Mouse (Mus musculus) forebrain, embryonic 11.5 days (tissue): ENCODE data around the gene Csk. TPM values are rescaled to one million over a fixed set of nuclear protein-coding genes. Genes with fewer than 3 reads are reported as not detected.

ENCODE experiments used
- ATAC-seq: fragments of 200-750 bp; cut with Nextera tagmentation; replicated peaks from 2 replicates; pipeline ENCODE4 v1.8.0; 2017; ENCODE audit warnings: moderate TSS enrichment; ENCODE audit not compliant: low FRiP score
- DNase-seq: peaks from one replicate; pipeline ENCODE4 v3.0.0-alpha.2; 2017; ENCODE audit warnings: low spot score
- H3K27ac ChIP-seq: fragments of 300-500 bp; sonication (generic); 2 replicates; pipeline ENCODE4 v1.5.1; 2014; ENCODE audit warnings: low read depth, low read length
- H3K27me3 ChIP-seq: fragments of 300-500 bp; sonication (generic); 2 replicates; pipeline ENCODE4 v1.6.1; 2014; ENCODE audit warnings: mild to moderate bottlenecking, low read length, mixed read lengths; ENCODE audit not compliant: control insufficient read depth, insufficient read depth
- H3K36me3 ChIP-seq: fragments of 300-500 bp; sonication (generic); 2 replicates; pipeline ENCODE4 v1.6.1; 2014; ENCODE audit warnings: mild to moderate bottlenecking, low read length, moderate library complexity, mixed read lengths; ENCODE audit not compliant: control insufficient read depth, insufficient read depth
- H3K4me1 ChIP-seq: fragments of 300-500 bp; sonication (generic); replicated peaks from 2 replicates; pipeline ENCODE4 v1.6.1; 2014; ENCODE audit warnings: low read length, mixed read lengths; ENCODE audit not compliant: control insufficient read depth, insufficient read depth
- H3K4me2 ChIP-seq: fragments of 300-500 bp; sonication (generic); 2 replicates; pipeline ENCODE4 v1.6.1; 2014; ENCODE audit warnings: low read depth, mild to moderate bottlenecking, low read length, moderate library complexity, mixed read lengths; ENCODE audit not compliant: severe bottlenecking
- H3K4me3 ChIP-seq: fragments of 300-500 bp; sonication (generic); 2 replicates; pipeline ENCODE4 v1.5.1; 2014; ENCODE audit warnings: low read depth, low read length
- H3K9ac ChIP-seq: fragments of 300-500 bp; sonication (generic); 2 replicates; pipeline ENCODE4 v1.6.1; 2014; ENCODE audit warnings: low read length
- H3K9me3 ChIP-seq: fragments of 300-500 bp; sonication (generic); 2 replicates; pipeline ENCODE4 v1.6.1; 2016; ENCODE audit warnings: low read length, mixed read lengths; ENCODE audit not compliant: control insufficient read depth
- WGBS: fragments of 180-500 bp; shearing (Covaris S2); extraction: QIAGEN DNeasy Blood & Tissue Kit; methylation state at CpG from one replicate; pipeline ENCODE4 v1.1.7; 2014; 5-methylcytosine and 5-hydroxymethylcytosine counted together
- polyA plus RNA-seq: library from polyadenylated mRNA; unstranded; fragments of >200 nt; fragmentation: Nextera tagmentation; extraction: Ambion mirVana; gene quantifications from 2 replicates; pipeline ENCODE4 v1.2.1, GENCODE M21; 2014

Csk gene
- polyA plus RNA-seq, 1 experiment from 2014 or later, result 32.9 TPM

GRCm38 (mm10) chr9:57644944-57645893 lies 8.2 kb downstream of the Csk start:
- ATAC-seq, result peak; percentile 89

DNA sequence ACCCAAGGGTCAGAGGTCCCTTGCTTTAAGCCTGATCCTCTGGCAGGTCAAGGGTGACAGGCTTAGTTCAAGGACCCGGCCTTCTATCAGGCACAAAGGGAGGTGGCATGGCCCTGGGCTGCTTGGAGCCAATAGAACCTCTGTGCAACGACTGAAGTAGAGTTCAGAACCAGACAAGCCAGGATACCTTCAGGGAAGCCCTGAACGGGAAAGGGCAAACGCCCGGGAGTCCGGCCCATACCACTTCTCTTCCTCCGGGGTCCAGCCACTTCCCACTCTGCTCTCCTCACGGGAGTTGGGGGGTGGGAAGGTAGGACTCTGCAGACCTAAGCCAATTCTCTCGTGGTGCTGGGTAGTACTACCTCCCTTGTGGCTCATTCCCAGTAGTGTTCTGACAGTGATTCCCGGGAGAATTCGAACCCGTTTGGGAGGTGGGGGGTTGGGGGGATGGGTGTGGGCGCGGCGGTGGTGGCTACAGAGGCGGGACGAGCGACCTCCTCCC lies 8.9 kb downstream of the Csk start:
- no peaks in the 10 kb centered on the region for H3K36me3 ChIP-seq
- H3K9me3 ChIP-seq, result no peaks in the 10 kb centered on the region
- H3K9ac ChIP-seq, result peak overlapping the region; percentile 99
- ATAC-seq, result peak; percentile 31
- H3K27me3 ChIP-seq, result no peaks in the 10 kb centered on the region
- 0 out of 2 replicates have a peak overlapping the region, but pooled peaks have one; percentile 31 for H3K27ac ChIP-seq
- WGBS, result under 1% methylated on average over 18 of the region's 18 CpGs
- H3K4me1 ChIP-seq, result peaks cover 13% of the 10 kb centered on the region
- H3K4me2 ChIP-seq, result peak overlapping the region; percentile 84
- no peak for DNase-seq
- H3K4me3 ChIP-seq, result peak overlapping the region; percentile 96

More at GRCm38 (mm10) chr9:57644944-57645893, 8.2 kb downstream of the Csk start:
- H3K9ac ChIP-seq, result peak overlapping the region; percentile 99
- no peaks in the 10 kb centered on the region for H3K27me3 ChIP-seq
- peak; percentile 98 for DNase-seq
- peak overlapping the region; percentile 96 for H3K4me3 ChIP-seq
- 0% methylated on average over 59 of the region's 85 CpGs for WGBS
- peak overlapping the region; percentile 84 for H3K4me2 ChIP-seq
- no peaks in the 10 kb centered on the region for H3K9me3 ChIP-seq
- H3K27ac ChIP-seq, result peak overlapping the region; percentile 93
- no peaks in the 10 kb centered on the region for H3K36me3 ChIP-seq
- peaks cover 11% of the 10 kb centered on the region for H3K4me1 ChIP-seq

GRCm38 (mm10) chr9:57643856-57644180 lies 9.6 kb downstream of the Csk start:
- Histone ChIP-seq H3K9ac (peak overlapping the region; percentile 99), H3K9me3 (no peaks in the 10 kb centered on the region), H3K4me3 (peak overlapping the region; percentile 96), H3K27me3 (no peaks in the 10 kb centered on the region), H3K36me3 (no peaks in the 10 kb centered on the region), H3K4me1 (peaks cover 17% of the 10 kb centered on the region), H3K27ac (no peak overlapping the region), H3K4me2 (peak overlapping the region; percentile 84)
- DNase-seq (no peak), ATAC-seq (no peak)
- 82% methylated on average over 7 of the region's 7 CpGs for WGBS

DNA sequence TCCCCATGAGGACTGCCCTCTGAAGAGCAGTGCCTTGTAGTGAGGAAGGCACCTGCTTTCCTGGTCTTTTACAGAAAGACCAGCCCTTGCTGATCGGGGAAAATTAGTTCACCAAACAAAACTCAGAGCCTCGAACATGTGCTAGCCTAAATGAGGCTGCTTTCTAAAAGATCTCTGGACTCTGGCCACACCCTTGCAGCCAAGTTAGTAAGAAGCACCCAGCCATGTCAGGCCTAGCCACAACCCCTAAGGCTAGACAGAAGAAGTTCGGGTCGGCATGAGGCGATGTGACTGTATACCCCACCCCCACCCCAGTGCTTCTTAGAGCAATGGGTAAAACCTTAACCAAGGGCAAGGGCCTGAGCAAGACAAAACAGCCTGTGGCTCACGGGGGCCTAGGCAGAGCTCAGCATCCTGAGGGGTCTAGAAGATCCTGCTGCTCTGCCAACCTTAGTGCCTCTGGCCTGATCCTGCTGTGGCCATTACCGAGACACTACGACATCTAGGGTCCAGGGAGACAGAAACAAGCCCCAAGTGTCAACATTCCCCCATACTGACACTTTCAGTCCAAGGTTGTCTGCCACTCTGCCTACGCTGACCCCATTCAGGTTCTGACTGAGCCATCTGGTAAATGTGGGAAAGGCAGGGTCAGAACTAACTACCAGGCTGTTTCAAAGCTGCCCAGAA lies 10.1 kb downstream of the Csk start:
- no peaks in the 10 kb centered on the region for H3K9me3 ChIP-seq
- H3K27ac ChIP-seq, result no peak overlapping the region
- H3K36me3 ChIP-seq, result no peaks in the 10 kb centered on the region
- 77% methylated on average over 9 of the region's 9 CpGs for WGBS
- H3K4me2 ChIP-seq, result peak overlapping the region; percentile 84
- peak overlapping the region; percentile 96 for H3K4me3 ChIP-seq
- H3K27me3 ChIP-seq, result no peaks in the 10 kb centered on the region
- peak overlapping the region; percentile 29 for H3K9ac ChIP-seq
- ATAC-seq (no peak), DNase-seq (no peak)
- H3K4me1 ChIP-seq, result peaks cover 20% of the 10 kb centered on the region

- H3K4me3 ChIP-seq, result no peak overlapping the region
- no peak overlapping the region for H3K9ac ChIP-seq
- no peak overlapping the region for H3K27ac ChIP-seq
- DNase-seq, result no peak
- ATAC-seq, result no peak
- H3K9me3 ChIP-seq, result no peaks in the 10 kb centered on the region
- H3K4me2 ChIP-seq, result no peak overlapping the region
- peaks cover 23% of the 10 kb centered on the region for H3K4me1 ChIP-seq
- H3K36me3 ChIP-seq, result no peaks in the 10 kb centered on the region
- WGBS, result 90% methylated on average over 13 of the region's 13 CpGs
- no peaks in the 10 kb centered on the region for H3K27me3 ChIP-seq
Observed at GRCm38 (mm10) chr9:57641775-57642550, 11.5 kb downstream of the Csk start.

GRCm38 (mm10) chr9:57641022-57641421 lies 12.4 kb downstream of the Csk start:
- Histone ChIP-seq H3K36me3 (no peaks in the 10 kb centered on the region), H3K4me3 (no peak overlapping the region), H3K4me2 (no peak overlapping the region), H3K9me3 (no peaks in the 10 kb centered on the region), H3K27ac (no peak overlapping the region), H3K4me1 (peaks cover 23% of the 10 kb centered on the region), H3K27me3 (no peaks in the 10 kb centered on the region), H3K9ac (no peak overlapping the region)
- DNase-seq (no peak), ATAC-seq (no peak)
- 50% methylated on average over 1 of the region's 1 CpGs for WGBS

GRCm38 (mm10) chr9:57640384-57640783 lies 13.0 kb downstream of the Csk start:
- Histone ChIP-seq H3K27me3 (no peaks in the 10 kb centered on the region), H3K4me1 (peaks cover 23% of the 10 kb centered on the region), H3K9ac (peak overlapping the region; percentile 12; the same call in 1 of the 2 replicates), H3K4me2 (0 out of 2 replicates have a peak overlapping the region, but pooled peaks have one; percentile 1), H3K4me3 (no peak overlapping the region), H3K36me3 (no peaks in the 10 kb centered on the region), H3K9me3 (no peaks in the 10 kb centered on the region), H3K27ac (no peak overlapping the region)
- ATAC-seq (no peak), DNase-seq (no peak)
- 37% methylated on average over 15 of the region's 15 CpGs for WGBS

GRCm38 (mm10) chr9:57639661-57640328 lies 13.6 kb downstream of the Csk start:
- no peak for DNase-seq
- Histone ChIP-seq H3K4me2 (no peak overlapping the region), H3K9me3 (no peaks in the 10 kb centered on the region), H3K27me3 (no peaks in the 10 kb centered on the region), H3K27ac (no peak overlapping the region), H3K9ac (no peak overlapping the region), H3K4me3 (no peak overlapping the region), H3K36me3 (no peaks in the 10 kb centered on the region), H3K4me1 (peaks cover 23% of the 10 kb centered on the region)
- no peak for ATAC-seq
- WGBS, result 81% methylated on average over 5 of the region's 5 CpGs
